Mouse (Mus musculus) naive thymus-derived CD4-positive, alpha-beta T cell, adult 2 months (primary cell): ENCODE data around the gene Ankrd28.

ENCODE experiments used
- DNase-seq: peaks from one replicate; pipeline ENCODE4 v3.0.0-alpha.2; 2011; ENCODE audit warnings: low read depth

Gene Ankrd28

GRCm38 (mm10) chr14:31715669-31716068 lies 114.8 kb downstream of the Ankrd28 start:
- no peak for DNase-seq

- DNase-seq, result no peak
Measured at GRCm38 (mm10) chr14:31709343-31709742, 121.1 kb downstream of the Ankrd28 start.

GRCm38 (mm10) chr14:31700376-31700775 lies 130.1 kb downstream of the Ankrd28 start:
- DNase-seq, result no peak

- no peak for DNase-seq
Measured at GRCm38 (mm10) chr14:31697755-31698154, 132.7 kb downstream of the Ankrd28 start.

GRCm38 (mm10) chr14:31697346-31697745 lies 133.1 kb downstream of the Ankrd28 start:
- DNase-seq, result no peak

- DNase-seq, result peak; percentile 37
Measured at GRCm38 (mm10) chr14:31696985-31697303, 133.5 kb downstream of the Ankrd28 start.

GRCm38 (mm10) chr14:31696206-31696984 lies 134.1 kb downstream of the Ankrd28 start:
- DNase-seq, result no peak

GRCm38 (mm10) chr14:31692536-31692935 lies 137.9 kb downstream of the Ankrd28 start:
- no peak for DNase-seq

GRCm38 (mm10) chr14:31686231-31686630 lies 144.2 kb downstream of the Ankrd28 start:
- no peak for DNase-seq

- peak; percentile 45 for DNase-seq
Measured at GRCm38 (mm10) chr14:31685680-31686079, 144.8 kb downstream of the Ankrd28 start.

- DNase-seq, result peak; percentile 73
Measured at GRCm38 (mm10) chr14:31684343-31685040, 146.0 kb downstream of the Ankrd28 start.

GRCm38 (mm10) chr14:31683610-31684009 lies 146.8 kb downstream of the Ankrd28 start:
- DNase-seq, result no peak

GRCm38 (mm10) chr14:31681931-31682555 lies 148.4 kb downstream of the Ankrd28 start:
- DNase-seq, result no peak

GRCm38 (mm10) chr14:31681291-31681690 lies 149.2 kb downstream of the Ankrd28 start:
- no peak for DNase-seq

GRCm38 (mm10) chr14:31680656-31681055 lies 149.8 kb downstream of the Ankrd28 start:
- DNase-seq, result no peak

- no peak for DNase-seq
Measured at GRCm38 (mm10) chr14:31671635-31672320, 158.7 kb downstream of the Ankrd28 start.

GRCm38 (mm10) chr14:31669642-31670490 lies 160.6 kb downstream of the Ankrd28 start:
- peak; percentile 86 for DNase-seq

- DNase-seq, result no peak
Measured at GRCm38 (mm10) chr14:31669161-31669611, 161.3 kb downstream of the Ankrd28 start.

- DNase-seq, result no peak
Measured at GRCm38 (mm10) chr14:31668326-31668725, 162.1 kb downstream of the Ankrd28 start.

GRCm38 (mm10) chr14:31667741-31668140 lies 162.7 kb downstream of the Ankrd28 start:
- no peak for DNase-seq

GRCm38 (mm10) chr14:31666931-31667705 lies 163.3 kb downstream of the Ankrd28 start:
- no peak for DNase-seq
